Mouse (Mus musculus) forebrain, embryonic 13.5 days (tissue): ENCODE results near the gene Myh10. TPM values are rescaled to one million over a fixed set of nuclear protein-coding genes. Genes with fewer than 3 reads are reported as not detected.

Experiments used
- ATAC-seq: fragments of 200-750 bp; cut with Nextera tagmentation; 2 replicates; pipeline ENCODE4 v1.8.0; 2017
- H3K27ac ChIP-seq: fragments of 300-500 bp; sonication (generic); 2 replicates; pipeline ENCODE4 v1.5.1; 2015; ENCODE audit warnings: inconsistent platforms, mild to moderate bottlenecking, moderate library complexity
- H3K27me3 ChIP-seq: fragments of 300-500 bp; sonication (generic); 2 replicates; pipeline ENCODE4 v1.6.1; 2015; ENCODE audit warnings: mild to moderate bottlenecking, inconsistent platforms
- H3K36me3 ChIP-seq: fragments of 300-500 bp; sonication (generic); 2 replicates; pipeline ENCODE4 v1.6.1; 2015; ENCODE audit warnings: mild to moderate bottlenecking, inconsistent platforms; ENCODE audit not compliant: poor library complexity, severe bottlenecking
- H3K4me1 ChIP-seq: fragments of 300-500 bp; sonication (generic); 2 replicates; pipeline ENCODE4 v1.6.1; 2015; ENCODE audit warnings: inconsistent platforms
- H3K4me2 ChIP-seq: fragments of 300-500 bp; sonication (generic); 2 replicates; pipeline ENCODE4 v1.6.1; 2015; ENCODE audit warnings: inconsistent platforms, mild to moderate bottlenecking, moderate library complexity
- H3K4me3 ChIP-seq: fragments of 300-500 bp; sonication (generic); 2 replicates; pipeline ENCODE4 v1.5.1; 2015; ENCODE audit warnings: mild to moderate bottlenecking, inconsistent platforms
- H3K9ac ChIP-seq: fragments of 300-500 bp; sonication (generic); 2 replicates; pipeline ENCODE4 v1.6.1; 2015; ENCODE audit warnings: mild to moderate bottlenecking, inconsistent platforms
- H3K9me3 ChIP-seq: fragments of 300-500 bp; sonication (generic); replicated peaks from 2 replicates; pipeline ENCODE4 v1.6.1; 2016; ENCODE audit warnings: inconsistent platforms
- WGBS: fragments of 180-500 bp; shearing (Covaris S2); methylation state at CpG from one replicate; pipeline ENCODE4 v1.1.7; 2015; 5-methylcytosine and 5-hydroxymethylcytosine counted together
- polyA plus RNA-seq: library from polyadenylated mRNA; unstranded; fragments of >200 nt; fragmentation: Nextera tagmentation; extraction: Ambion mirVana; gene quantifications from 2 replicates; pipeline ENCODE4 v1.2.1, GENCODE M21; 2015

The Myh10 gene
- polyA plus RNA-seq, 1 experiment from 2014 or later, result 108 TPM

- Histone ChIP-seq H3K9me3 (no peaks in the 10 kb centered on the region), H3K27ac (no peak overlapping the region), H3K9ac (no peak overlapping the region), H3K4me1 (peaks cover 18% of the 10 kb centered on the region), H3K4me3 (no peak overlapping the region), H3K36me3 (peaks cover 67% of the 10 kb centered on the region), H3K27me3 (no peaks in the 10 kb centered on the region), H3K4me2 (no peak overlapping the region)
- no peak for ATAC-seq
- 92% methylated on average over 4 of the region's 4 CpGs for WGBS
These were observed 69.8 kb downstream of the Myh10 start for GRCm38 (mm10) chr11:68761155-68761554.

- no peaks in the 10 kb centered on the region for H3K9me3 ChIP-seq
- WGBS, result 86% methylated on average over 6 of the region's 6 CpGs
- no peaks in the 10 kb centered on the region for H3K27me3 ChIP-seq
- H3K4me2 ChIP-seq, result no peak overlapping the region
- no peak for ATAC-seq
- peaks cover 72% of the 10 kb centered on the region for H3K36me3 ChIP-seq
- H3K4me1 ChIP-seq, result peaks cover 16% of the 10 kb centered on the region
- H3K27ac ChIP-seq, result no peak overlapping the region
- H3K9ac ChIP-seq, result no peak overlapping the region
- H3K4me3 ChIP-seq, result no peak overlapping the region
These were observed 70.3 kb downstream of the Myh10 start for GRCm38 (mm10) chr11:68761664-68762063.

GRCm38 (mm10) chr11:68764622-68765021 is 73.3 kb downstream of the Myh10 start:
- 35% methylated on average over 3 of the region's 3 CpGs for WGBS
- no peaks in the 10 kb centered on the region for H3K9me3 ChIP-seq
- no peak overlapping the region for H3K9ac ChIP-seq
- H3K4me3 ChIP-seq, result no peak overlapping the region
- H3K4me2 ChIP-seq, result no peak overlapping the region
- peak; percentile 77 for ATAC-seq
- peaks cover 96% of the 10 kb centered on the region for H3K36me3 ChIP-seq
- H3K27ac ChIP-seq, result 0 out of 2 replicates have a peak overlapping the region, but pooled peaks have one; percentile 20
- H3K4me1 ChIP-seq, result peaks cover 11% of the 10 kb centered on the region
- H3K27me3 ChIP-seq, result no peaks in the 10 kb centered on the region

GRCm38 (mm10) chr11:68767762-68768542 is 76.6 kb downstream of the Myh10 start:
- Histone ChIP-seq H3K4me3 (no peak overlapping the region), H3K4me2 (no peak overlapping the region), H3K27ac (no peak overlapping the region), H3K9me3 (no peaks in the 10 kb centered on the region), H3K4me1 (peaks cover 11% of the 10 kb centered on the region), H3K9ac (no peak overlapping the region), H3K36me3 (peaks cover 99% of the 10 kb centered on the region), H3K27me3 (no peaks in the 10 kb centered on the region)
- no peak for ATAC-seq
- 94% methylated on average over 10 of the region's 10 CpGs for WGBS

- ATAC-seq, result no peak
- WGBS, result 95% methylated on average over 9 of the region's 9 CpGs
These were observed 78.6 kb downstream of the Myh10 start for GRCm38 (mm10) chr11:68769770-68770510.

GRCm38 (mm10) chr11:68776147-68776655 is 84.8 kb downstream of the Myh10 start:
- ATAC-seq, result no peak
- no peaks in the 10 kb centered on the region for H3K27me3 ChIP-seq
- no peak overlapping the region for H3K27ac ChIP-seq
- H3K9ac ChIP-seq, result no peak overlapping the region
- H3K36me3 ChIP-seq, result peaks cover 83% of the 10 kb centered on the region
- H3K9me3 ChIP-seq, result no peaks in the 10 kb centered on the region
- peaks cover 13% of the 10 kb centered on the region for H3K4me1 ChIP-seq
- H3K4me2 ChIP-seq, result no peak overlapping the region
- WGBS, result 88% methylated on average over 7 of the region's 7 CpGs
- H3K4me3 ChIP-seq, result no peak overlapping the region

More at GRCm38 (mm10) chr11:68769770-68770510, 78.6 kb downstream of the Myh10 start:
- no peaks in the 10 kb centered on the region for H3K9me3 ChIP-seq
- H3K36me3 ChIP-seq, result peaks cover 99% of the 10 kb centered on the region
- H3K27me3 ChIP-seq, result no peaks in the 10 kb centered on the region
- no peak overlapping the region for H3K4me2 ChIP-seq
- H3K27ac ChIP-seq, result no peak overlapping the region
- no peak overlapping the region for H3K4me3 ChIP-seq
- peaks cover 5% of the 10 kb centered on the region for H3K4me1 ChIP-seq
- H3K9ac ChIP-seq, result no peak overlapping the region

- peaks cover 83% of the 10 kb centered on the region for H3K36me3 ChIP-seq
- H3K4me2 ChIP-seq, result no peak overlapping the region
- H3K4me1 ChIP-seq, result peaks cover 13% of the 10 kb centered on the region
- no peaks in the 10 kb centered on the region for H3K27me3 ChIP-seq
- ATAC-seq, result no peak
- 88% methylated on average over 11 of the region's 11 CpGs for WGBS
- H3K27ac ChIP-seq, result no peak overlapping the region
- no peak overlapping the region for H3K4me3 ChIP-seq
- no peak overlapping the region for H3K9ac ChIP-seq
- no peaks in the 10 kb centered on the region for H3K9me3 ChIP-seq
These were observed 86.6 kb downstream of the Myh10 start for GRCm38 (mm10) chr11:68777933-68778332.

- Histone ChIP-seq H3K27me3 (no peaks in the 10 kb centered on the region), H3K4me3 (no peak overlapping the region), H3K4me1 (peaks cover 13% of the 10 kb centered on the region), H3K36me3 (peaks cover 81% of the 10 kb centered on the region), H3K9me3 (no peaks in the 10 kb centered on the region), H3K9ac (no peak overlapping the region), H3K4me2 (no peak overlapping the region), H3K27ac (no peak overlapping the region)
- ATAC-seq, result no peak
These were observed 87.5 kb downstream of the Myh10 start for GRCm38 (mm10) chr11:68778855-68779254.

GRCm38 (mm10) chr11:68779735-68780465 is 88.5 kb downstream of the Myh10 start:
- Histone ChIP-seq H3K9ac (no peak overlapping the region), H3K27me3 (no peaks in the 10 kb centered on the region), H3K4me3 (no peak overlapping the region), H3K4me1 (peaks cover 13% of the 10 kb centered on the region), H3K4me2 (no peak overlapping the region), H3K27ac (no peak overlapping the region), H3K36me3 (peaks cover 82% of the 10 kb centered on the region), H3K9me3 (no peaks in the 10 kb centered on the region)
- WGBS, result 86% methylated on average over 10 of the region's 10 CpGs
- ATAC-seq, result no peak

GRCm38 (mm10) chr11:68780466-68781114 is 89.2 kb downstream of the Myh10 start:
- no peak overlapping the region for H3K27ac ChIP-seq
- no peaks in the 10 kb centered on the region for H3K27me3 ChIP-seq
- H3K4me1 ChIP-seq, result peaks cover 13% of the 10 kb centered on the region
- WGBS, result 86% methylated on average over 14 of the region's 14 CpGs
- H3K9ac ChIP-seq, result no peak overlapping the region
- no peaks in the 10 kb centered on the region for H3K9me3 ChIP-seq
- H3K4me2 ChIP-seq, result no peak overlapping the region
- peaks cover 82% of the 10 kb centered on the region for H3K36me3 ChIP-seq
- H3K4me3 ChIP-seq, result no peak overlapping the region
- ATAC-seq, result no peak

GRCm38 (mm10) chr11:68782336-68782735 is 91.0 kb downstream of the Myh10 start:
- H3K4me2 ChIP-seq, result no peak overlapping the region
- H3K4me3 ChIP-seq, result no peak overlapping the region
- H3K4me1 ChIP-seq, result peaks cover 13% of the 10 kb centered on the region
- no peaks in the 10 kb centered on the region for H3K27me3 ChIP-seq
- 94% methylated on average over 9 of the region's 9 CpGs for WGBS
- H3K9ac ChIP-seq, result no peak overlapping the region
- H3K27ac ChIP-seq, result no peak overlapping the region
- peaks cover 84% of the 10 kb centered on the region for H3K36me3 ChIP-seq
- H3K9me3 ChIP-seq, result no peaks in the 10 kb centered on the region
- no peak for ATAC-seq
